ENCODE assay signal across 15 mouse cellular contexts in the genomic region with DNA sequence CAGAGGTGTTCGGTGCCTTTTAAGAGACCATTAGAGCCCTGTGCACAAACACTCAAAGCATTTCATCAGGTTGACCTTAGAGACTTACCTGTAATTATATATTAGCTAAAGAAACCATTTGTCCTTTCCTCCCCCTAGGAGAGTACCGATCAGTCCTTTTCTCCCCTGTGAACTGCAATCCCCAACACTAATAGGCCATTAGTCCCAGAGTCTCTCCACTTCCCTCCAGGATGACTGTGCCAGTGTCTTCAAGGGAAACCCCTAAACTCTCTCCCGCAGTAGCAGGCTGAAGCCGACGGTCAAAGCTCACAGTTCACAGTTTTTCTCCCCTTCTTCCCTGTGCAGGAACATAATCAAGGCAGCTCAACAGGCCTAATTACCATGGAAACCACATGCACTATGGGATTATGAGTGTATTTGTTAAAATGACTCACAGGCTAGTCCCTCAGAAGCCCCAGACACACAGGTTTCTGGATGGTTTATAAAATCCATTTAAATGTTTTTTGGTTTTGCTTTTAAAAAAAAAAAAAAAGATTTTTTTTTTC. TPM values are rescaled to one million over a fixed set of nuclear protein-coding genes. Genes with fewer than 3 reads are reported as not detected.
DNase-seq lines count a peak whose midpoint lies in the region; ATAC-seq and TF ChIP-seq lines count a peak whose summit lies in the region.
"Had no signal": no experiment of that assay in that cellular context is flagged by ENCODE, and none has a peak within 500 bp of the region (broad histone marks: within the 10 kb centered on the region; RNA-seq: fewer than 3 reads in every experiment).

No protein-coding gene starts in this region.

- H3K9me3 ChIP-seq in lung, embryonic 14.5 days (ENCODE audit: low read depth, low read length) = no peaks in the 10 kb centered on the region
- H3K9me3 ChIP-seq in forebrain, embryonic 15.5 days = no peaks in the 10 kb centered on the region
- H3K9me3 ChIP-seq in midbrain, embryonic 16.5 days (replicated peaks; ENCODE audit: control insufficient read depth, low read length, poor library complexity, severe bottlenecking) = no peaks in the 10 kb centered on the region
- H3K9me3 ChIP-seq in liver, postnatal 0 days (ENCODE audit: low read length) = no peaks in the 10 kb centered on the region

- no peak overlapping the region for H3K4me2 ChIP-seq in lung, embryonic 14.5 days
- no peak overlapping the region for H3K4me2 ChIP-seq in forebrain, embryonic 15.5 days (replicated peaks)
- 0 out of 2 replicates have a peak overlapping the region, but pooled peaks have one; percentile 23 for H3K4me2 ChIP-seq in midbrain, embryonic 16.5 days (ENCODE audit: low read length)
- H3K4me2 ChIP-seq in liver, postnatal 0 days (ENCODE audit: low read depth, low read length) = no peak overlapping the region

- intact Hi-C loops in left cerebral cortex, postnatal 36 days (cut with DNase I) = no loop called here

- no peaks in the 10 kb centered on the region; the same call in 1 of the 2 replicates for H3K4me1 ChIP-seq in lung, embryonic 14.5 days (ENCODE audit: insufficient read depth)
- H3K4me1 ChIP-seq in forebrain, embryonic 15.5 days = peaks cover 60% of the 10 kb centered on the region
- H3K4me1 ChIP-seq in midbrain, embryonic 16.5 days (ENCODE audit: control insufficient read depth, insufficient read depth, low read length) = peaks cover 54% of the 10 kb centered on the region
- H3K4me1 ChIP-seq in liver, postnatal 0 days (ENCODE audit: insufficient read depth) = no peaks in the 10 kb centered on the region

- TF ChIP-seq CTCF in lung, embryonic 14.5 days (IDR thresholded peaks at IDR 0.05; ENCODE audit: low read depth) = no peak
- TF ChIP-seq CTCF in liver, postnatal 0 days (IDR thresholded peaks at IDR 0.05; ENCODE audit: low read depth) = no peak

- H3K4me3 ChIP-seq in lung, embryonic 14.5 days (ENCODE audit: low read depth, low read length) = no peak overlapping the region
- H3K4me3 ChIP-seq in forebrain, embryonic 15.5 days = no peak overlapping the region
- H3K4me3 ChIP-seq in midbrain, embryonic 16.5 days (ENCODE audit: low read depth, low read length) = no peak overlapping the region
- H3K4me3 ChIP-seq in liver, postnatal 0 days (ENCODE audit: low read depth, low read length) = no peak overlapping the region
- H3K4me3 ChIP-seq: erythroblast, embryonic 14.5 days; myocyte had no signal

- DNase-seq in lung, embryonic 14.5 days = peak; percentile 28
- DNase-seq in lung, postnatal 4 days = no peak
- peak; percentile 64 for DNase-seq in brain, adult 2 months (ENCODE audit: low read depth, low spot score)
- no peak for DNase-seq in cerebellum, postnatal 10 days
- DNase-seq in left cerebral cortex, postnatal 36 days (ENCODE audit: low spot score in 2 of 2) = no peak
- DNase-seq in liver, postnatal 0 days = no peak
- DNase-seq: adrenal gland, postnatal 10 days; cerebellum, adult 2 months; heart, postnatal 4 days; kidney, postnatal 14 days had no signal

- H3K9ac ChIP-seq in lung, embryonic 14.5 days = no peak overlapping the region
- H3K9ac ChIP-seq in forebrain, embryonic 15.5 days (replicated peaks) = no peak overlapping the region
- peak overlapping the region; percentile 33; the same call in 1 of the 2 replicates for H3K9ac ChIP-seq in midbrain, embryonic 16.5 days (ENCODE audit: low read depth, low read length)
- no peak overlapping the region for H3K9ac ChIP-seq in liver, postnatal 0 days (replicated peaks)
- H3K9ac ChIP-seq: liver, embryonic 14.5 days had no signal

- TF ChIP-seq EP300 in liver, postnatal 0 days (IDR thresholded peaks at IDR 0.05; ENCODE audit: low read depth) = no peak

- 51% methylated on average over 5 of the region's 5 CpGs for WGBS in lung, embryonic 14.5 days
- WGBS in forebrain, embryonic 15.5 days = 20% methylated on average over 5 of the region's 5 CpGs
- 21% methylated on average over 5 of the region's 5 CpGs for WGBS in midbrain, embryonic 16.5 days
- WGBS in liver, postnatal 0 days (ENCODE audit: insufficient replicate concordance) = 79% methylated on average over 5 of the region's 5 CpGs

- no peaks in the 10 kb centered on the region for H3K27me3 ChIP-seq in lung, embryonic 14.5 days (ENCODE audit: insufficient read depth, low read length)
- no peaks in the 10 kb centered on the region for H3K27me3 ChIP-seq in forebrain, embryonic 15.5 days
- no peaks in the 10 kb centered on the region for H3K27me3 ChIP-seq in midbrain, embryonic 16.5 days (ENCODE audit: control insufficient read depth, insufficient read depth, low read depth, low read length)
- H3K27me3 ChIP-seq in liver, postnatal 0 days (ENCODE audit: insufficient read depth, low read length) = no peaks in the 10 kb centered on the region

- ATAC-seq in lung, embryonic 14.5 days (ENCODE audit: insufficient read depth) = 0 out of 2 replicates have a peak, but pooled peaks have one; percentile 11
- ATAC-seq in forebrain, embryonic 15.5 days (replicated peaks) = 0 out of 2 replicates have a peak, but pooled peaks have one; percentile 41
- peak; percentile 26; the same call in 1 of the 2 replicates for ATAC-seq in midbrain, embryonic 16.5 days
- ATAC-seq in liver, postnatal 0 days = no peak

- H3K27ac ChIP-seq in lung, embryonic 14.5 days (ENCODE audit: low read depth) = no peak overlapping the region
- H3K27ac ChIP-seq in forebrain, embryonic 15.5 days (replicated peaks) = peak overlapping the region; percentile 50; the same call in 1 of the 2 replicates
- 0 out of 2 replicates have a peak overlapping the region, but pooled peaks have one; percentile 17 for H3K27ac ChIP-seq in midbrain, embryonic 16.5 days (ENCODE audit: low read length)
- no peak overlapping the region for H3K27ac ChIP-seq in liver, postnatal 0 days (ENCODE audit: low read depth)
- H3K27ac ChIP-seq: liver, embryonic 14.5 days had no signal

- no peaks in the 10 kb centered on the region for H3K36me3 ChIP-seq in lung, embryonic 14.5 days (ENCODE audit: insufficient read depth)
- H3K36me3 ChIP-seq in forebrain, embryonic 15.5 days = peaks cover 9% of the 10 kb centered on the region
- no peaks in the 10 kb centered on the region for H3K36me3 ChIP-seq in midbrain, embryonic 16.5 days (ENCODE audit: control insufficient read depth, insufficient read depth, low read length)
- no peaks in the 10 kb centered on the region for H3K36me3 ChIP-seq in liver, postnatal 0 days (replicated peaks; ENCODE audit: insufficient read depth, low read length)

RNA-seq across cellular contexts. Expression of gene Gng2, which starts 13.4 kb away (rescaled TPM):
- 89.0 and 95.7 TPM in 2 replicates for polyA plus RNA-seq in lung, embryonic 14.5 days (2014; fragmentation: Nextera tagmentation; extraction: Ambion mirVana)
- polyA plus RNA-seq in forebrain, embryonic 15.5 days (2015; fragmentation: Nextera tagmentation; extraction: Ambion mirVana) = 456 and 468 TPM in 2 replicates
- 479 and 480 TPM in 2 replicates for polyA plus RNA-seq in midbrain, embryonic 16.5 days (2015; fragmentation: Nextera tagmentation; extraction: Ambion mirVana)
- 100 to 1,000 TPM; 210 to 214 TPM for total RNA-seq in left cerebral cortex, postnatal 36 days (2021)
- polyA plus RNA-seq in liver, postnatal 0 days (2015; fragmentation: Nextera tagmentation; extraction: Ambion mirVana) = 6.2 and 8.3 TPM in 2 replicates
- polyA plus RNA-seq: erythroblast, embryonic 14.5 days had no signal

Comparison
In these comparisons a context has a peak if more than half of its experiments do, and no peak if none do; other contexts are left out.
1. DNase-seq: peak in lung, embryonic 14.5 days (single experiment) and brain, adult 2 months (single experiment); none in lung, postnatal 4 days (0 of 2), cerebellum, postnatal 10 days (0 of 2), left cerebral cortex, postnatal 36 days (0 of 2) and liver, postnatal 0 days (single experiment).
2. H3K27ac ChIP-seq: peak in forebrain, embryonic 15.5 days (single experiment) and midbrain, embryonic 16.5 days (single experiment); none in lung, embryonic 14.5 days (single experiment) and liver, postnatal 0 days (single experiment).